Mouse (Mus musculus) CD8-positive naive resting alpha-beta T cell, adult 2 months (primary cell): ENCODE measurements around the gene Lin7b.

Experiments used
- DNase-seq, 2 experiments: peaks; one replicate each; pipeline ENCODE4 v3.0.0; 2022; ENCODE audit warnings: low read depth in 2 of 2, low spot score in 2 of 2

Gene Lin7b

DNA sequence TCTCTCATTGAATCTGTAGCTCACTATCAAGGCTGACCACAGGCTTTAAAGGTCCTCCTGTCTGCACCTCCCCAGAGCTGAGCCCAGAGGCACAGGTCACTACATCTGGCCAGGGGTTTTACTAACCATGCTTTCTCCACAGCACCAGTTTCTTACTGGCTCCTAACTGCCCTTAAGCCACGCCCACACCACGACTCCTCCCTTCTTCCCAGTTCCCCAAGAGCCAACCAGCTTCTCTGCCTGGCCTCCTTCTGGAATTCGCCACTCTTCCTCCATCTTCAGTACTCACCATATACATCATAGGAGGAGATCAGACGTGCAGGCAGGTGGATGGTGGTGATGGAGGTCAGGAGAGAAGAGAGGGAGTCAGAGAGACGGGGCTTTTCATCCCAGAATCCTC lies 17.3 kb downstream of the Lin7b start:
- DNase-seq: no peak

DNA sequence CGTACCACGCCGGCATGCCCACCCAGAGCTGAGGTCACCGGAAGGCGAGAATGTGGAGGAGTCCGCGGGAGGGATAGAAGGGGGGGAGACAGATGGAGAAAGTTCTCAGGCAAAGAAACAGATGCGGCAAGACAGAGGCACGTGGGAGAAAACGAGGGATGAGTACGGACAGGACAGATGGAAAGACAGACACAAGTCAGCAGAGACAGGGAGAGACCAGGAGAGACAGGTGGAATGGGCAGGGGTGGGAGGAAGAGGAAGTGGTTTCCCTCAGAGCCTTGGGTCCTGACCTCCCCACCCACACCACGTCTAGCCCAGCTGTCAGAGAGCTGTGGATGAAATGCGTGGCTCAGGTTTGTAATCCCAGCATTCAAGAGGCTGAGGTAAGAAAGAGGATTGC lies 23.5 kb downstream of the Lin7b start:
- DNase-seq: no peak

DNA sequence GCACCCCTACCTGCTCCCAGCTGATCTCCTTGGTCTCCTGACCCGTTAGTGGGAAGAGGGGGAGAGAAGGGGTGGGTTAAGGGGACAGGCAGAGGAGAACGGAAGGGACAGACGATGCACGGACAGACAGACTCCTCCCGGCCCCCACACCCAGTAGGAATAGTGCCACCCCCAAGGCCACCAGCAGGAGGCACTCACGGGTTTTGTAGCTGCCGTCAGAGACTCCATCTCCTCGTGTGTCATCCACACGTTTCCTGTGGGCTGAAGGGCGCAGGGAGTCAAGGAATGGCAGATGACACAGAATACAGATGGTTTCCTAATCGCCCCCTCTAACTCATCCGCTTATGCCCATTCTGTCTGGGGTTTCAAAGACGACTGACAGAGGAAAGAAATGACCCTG lies 26.8 kb downstream of the Lin7b start:
- no peak for DNase-seq

DNA sequence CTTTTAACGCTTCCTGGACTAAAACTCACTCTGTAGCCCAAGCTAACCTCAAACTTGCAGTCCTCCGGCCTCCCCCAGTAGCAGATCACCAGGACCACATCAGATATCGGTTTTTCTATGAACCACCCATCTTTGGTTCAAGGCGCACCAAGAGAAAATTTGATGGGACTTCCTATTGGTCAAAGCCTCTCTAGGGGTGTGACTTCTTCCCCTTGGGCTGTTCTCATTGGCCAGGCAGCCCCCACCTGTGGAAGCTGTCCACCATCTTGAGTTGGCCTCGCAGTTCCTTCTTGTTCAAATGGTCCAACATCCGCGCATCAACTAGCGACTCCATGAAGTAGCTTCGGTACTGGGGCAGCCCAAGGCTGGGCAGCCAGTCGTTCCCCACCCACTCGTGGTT lies 28.3 kb downstream of the Lin7b start:
- DNase-seq: no peak

DNA sequence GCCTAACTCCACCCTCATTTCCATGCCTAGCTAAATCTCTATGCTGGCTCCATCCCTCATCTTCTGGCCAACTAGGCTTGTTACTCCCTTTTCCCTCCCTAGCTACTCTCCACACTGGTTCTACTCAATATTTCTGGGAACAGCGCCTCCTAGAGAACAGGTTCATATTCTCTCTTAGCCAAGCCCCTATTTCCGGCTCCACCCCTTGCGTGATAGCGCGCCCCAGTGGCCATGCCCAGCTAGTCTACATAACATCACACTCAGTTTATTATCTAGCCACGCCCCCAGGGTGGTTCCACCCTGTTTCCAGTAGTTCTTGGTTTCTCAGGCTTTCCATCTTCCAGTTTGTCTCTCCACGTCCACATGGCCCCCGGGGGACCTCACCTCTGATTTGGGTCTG lies 29.1 kb downstream of the Lin7b start:
- DNase-seq: peak; percentile 75 to 90

DNA sequence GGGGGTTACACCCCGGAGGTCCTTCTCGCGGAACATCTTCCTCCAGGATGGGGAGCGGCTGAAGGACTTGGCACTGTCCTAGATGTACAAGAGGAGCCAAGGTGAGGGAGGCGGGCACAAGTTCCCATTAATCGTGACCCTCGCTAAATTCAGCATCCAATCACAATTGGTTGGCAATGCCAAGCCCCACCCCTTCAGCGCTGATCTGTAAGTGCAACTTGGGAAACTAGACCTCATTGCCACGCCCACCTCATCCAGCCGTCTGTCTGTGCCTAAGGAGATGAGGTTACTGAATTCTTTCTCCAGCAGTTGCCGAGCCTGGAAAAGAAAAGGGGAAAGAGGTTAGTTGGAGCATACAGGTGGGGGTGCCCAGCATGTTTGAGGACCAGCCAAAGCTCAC lies 29.7 kb downstream of the Lin7b start:
- DNase-seq: no peak

DNA sequence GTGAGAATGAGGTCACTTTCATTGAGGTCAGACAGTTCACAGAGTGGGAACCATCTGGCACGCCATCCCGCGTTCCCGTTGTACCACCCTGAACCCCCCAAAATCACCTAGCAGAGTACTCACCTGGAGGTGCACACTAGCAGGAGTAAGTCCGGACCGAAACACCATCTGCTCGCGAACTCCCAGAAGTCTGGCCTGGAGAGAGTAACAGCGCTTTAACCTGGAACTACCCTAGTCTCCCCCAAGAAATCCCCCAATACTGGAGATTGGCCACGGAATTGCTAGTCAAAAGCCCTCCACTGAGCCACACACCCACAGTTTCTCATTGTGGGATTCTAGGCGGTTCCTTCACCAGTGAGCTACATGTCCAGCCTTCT lies 30.3 kb downstream of the Lin7b start:
- DNase-seq: no peak

DNA sequence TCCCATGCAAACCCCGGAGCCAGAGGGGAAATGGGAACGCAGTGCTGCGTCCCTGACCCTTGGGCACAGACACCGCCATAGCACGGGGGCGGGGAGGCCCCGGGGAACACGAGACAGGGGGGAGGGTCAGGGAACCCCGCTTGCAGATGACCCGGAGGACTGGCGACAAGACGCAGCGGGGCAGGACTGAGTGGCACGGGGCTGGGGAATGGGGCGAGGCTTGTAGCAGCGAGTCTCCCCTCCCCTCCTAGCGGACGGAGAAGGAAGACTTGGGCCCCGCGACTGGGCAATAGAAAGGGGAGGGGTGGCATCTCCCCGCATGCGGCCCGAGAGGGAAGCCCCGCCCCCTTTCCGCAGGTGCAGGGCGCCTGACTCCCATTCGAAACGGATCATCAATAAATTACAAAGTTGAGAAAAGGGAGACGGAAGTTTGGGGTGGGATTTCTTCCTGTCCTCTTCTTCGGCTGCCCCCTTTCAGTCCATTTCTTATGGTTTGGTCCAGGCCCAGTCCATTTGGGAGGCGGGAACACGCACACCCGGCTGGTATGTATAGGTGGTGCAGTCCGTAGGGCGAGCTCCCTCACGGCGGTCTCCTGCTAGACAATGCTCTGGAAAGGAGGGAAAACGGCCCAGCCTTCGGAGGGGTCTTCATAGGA lies 30.8 kb downstream of the Lin7b start:
- no peak for DNase-seq

DNA sequence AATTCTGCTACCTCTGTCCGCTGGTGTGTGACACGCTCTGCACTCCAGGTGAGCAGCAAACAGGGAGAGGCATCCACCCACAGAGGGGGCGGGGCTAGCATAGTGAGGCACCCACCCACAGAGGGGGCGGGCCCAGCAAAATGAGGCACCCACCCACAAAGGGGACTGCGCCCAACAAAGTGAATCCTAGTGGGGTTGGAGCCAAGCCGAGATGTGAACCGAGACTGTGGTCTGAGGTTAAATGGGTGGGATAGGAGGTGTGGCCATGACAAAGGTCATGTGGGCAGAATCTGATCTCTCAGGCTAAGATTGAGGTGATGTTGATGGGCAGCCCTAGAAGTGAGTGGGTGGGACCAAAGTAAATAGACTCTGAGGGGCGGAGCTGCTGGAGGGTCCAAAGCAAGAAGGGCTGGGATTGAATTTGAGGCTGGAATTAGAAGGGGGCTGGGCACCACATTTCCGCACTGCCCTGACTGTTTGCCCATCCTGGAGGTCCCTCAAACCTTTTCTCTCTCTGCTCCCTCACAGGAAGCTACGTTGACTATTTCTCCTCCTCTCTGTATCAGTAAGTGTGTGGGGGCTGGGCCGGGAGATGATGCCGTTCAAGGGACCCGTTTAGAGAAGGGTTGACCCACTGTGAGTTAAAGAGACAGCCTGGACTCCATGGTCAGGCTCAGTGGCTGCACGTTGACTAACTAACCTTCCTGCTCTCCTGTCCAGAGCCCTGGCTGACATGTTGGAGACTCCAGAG lies 32.0 kb downstream of the Lin7b start:
- peak; percentile 24 to 52 for DNase-seq

DNA sequence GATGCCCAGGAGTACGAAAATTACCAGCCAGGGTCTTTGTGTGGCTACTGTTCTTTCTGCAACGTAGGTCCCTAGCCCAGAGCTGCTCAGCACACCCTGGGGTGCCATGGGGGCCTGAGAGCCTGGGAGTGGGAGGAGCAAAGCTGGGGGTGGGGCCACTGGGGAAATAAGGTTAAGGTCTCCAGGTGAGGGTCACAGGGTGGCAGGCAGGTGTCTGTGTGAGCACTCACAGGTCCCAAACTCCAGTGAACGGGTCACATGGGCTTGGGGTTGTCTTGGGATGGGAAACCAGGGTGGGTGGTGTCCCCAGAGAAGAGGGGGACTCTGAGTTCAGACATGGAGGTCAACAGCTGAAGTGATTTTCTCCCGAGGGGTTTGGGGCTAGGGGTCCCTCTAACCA lies 32.9 kb downstream of the Lin7b start:
- no peak for DNase-seq

DNA sequence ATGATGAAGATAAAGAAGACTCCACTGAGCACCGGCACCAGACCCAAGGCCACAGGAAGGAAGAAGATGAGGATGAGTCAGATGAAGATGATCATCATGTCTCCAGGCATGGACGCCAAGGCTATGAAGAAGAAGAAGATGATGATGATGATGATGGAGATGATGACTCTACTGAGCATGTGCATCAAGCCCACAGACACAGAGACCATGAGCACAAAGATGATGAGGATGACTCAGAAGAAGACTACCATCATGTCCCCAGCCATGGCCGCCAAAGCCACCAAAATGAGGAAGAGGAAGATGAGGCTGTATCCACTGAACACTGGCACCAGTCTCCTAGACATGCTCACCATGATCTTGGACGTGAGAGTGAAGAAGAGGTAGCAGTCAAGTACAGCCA lies 34.1 kb downstream of the Lin7b start:
- no peak for DNase-seq

DNA sequence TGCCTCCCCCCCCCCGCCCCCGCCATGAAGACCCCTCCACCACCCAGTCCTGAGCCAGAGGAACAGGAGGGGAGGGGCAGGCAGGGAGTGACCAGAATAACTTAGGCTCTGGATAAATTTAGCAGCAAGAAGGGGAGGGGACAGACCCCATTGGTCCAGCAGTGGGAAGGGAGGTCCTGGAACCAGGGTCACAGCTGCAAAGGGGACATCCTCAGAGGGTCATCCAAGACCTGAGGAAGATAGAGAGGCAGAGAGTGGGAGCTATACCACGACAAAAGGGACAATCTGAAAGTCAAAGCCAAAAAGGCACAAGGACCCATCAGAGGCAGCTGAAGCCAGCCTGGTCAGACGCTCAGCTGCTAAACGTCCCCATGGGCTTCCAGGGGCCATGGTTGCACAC lies 35.3 kb downstream of the Lin7b start, which contains the start of gene Hrc:
Gene Hrc, plus strand, starts transcription at position 235 of the 400 bp plus-strand sequence.
- DNase-seq: no peak

DNA sequence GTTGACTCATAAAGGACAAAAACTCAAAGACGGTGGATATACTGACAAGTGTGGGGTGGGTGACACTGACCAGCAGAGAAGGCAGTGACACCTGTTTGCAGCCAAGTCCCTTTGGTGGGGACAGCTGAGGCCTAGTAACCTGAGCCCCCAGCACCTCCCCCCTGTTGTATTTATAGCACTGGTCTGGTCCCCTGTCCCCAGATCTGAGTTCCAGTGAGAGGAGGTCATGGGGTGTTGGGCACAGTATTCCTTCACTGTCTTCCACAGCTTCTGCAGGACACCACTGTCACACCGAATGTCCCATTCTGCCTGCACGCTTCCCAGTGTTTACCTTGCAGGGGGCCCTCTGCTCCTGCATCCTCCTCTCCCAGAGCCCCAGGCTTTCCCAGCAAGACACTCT lies 35.8 kb downstream of the Lin7b start:
- DNase-seq: no peak

DNA sequence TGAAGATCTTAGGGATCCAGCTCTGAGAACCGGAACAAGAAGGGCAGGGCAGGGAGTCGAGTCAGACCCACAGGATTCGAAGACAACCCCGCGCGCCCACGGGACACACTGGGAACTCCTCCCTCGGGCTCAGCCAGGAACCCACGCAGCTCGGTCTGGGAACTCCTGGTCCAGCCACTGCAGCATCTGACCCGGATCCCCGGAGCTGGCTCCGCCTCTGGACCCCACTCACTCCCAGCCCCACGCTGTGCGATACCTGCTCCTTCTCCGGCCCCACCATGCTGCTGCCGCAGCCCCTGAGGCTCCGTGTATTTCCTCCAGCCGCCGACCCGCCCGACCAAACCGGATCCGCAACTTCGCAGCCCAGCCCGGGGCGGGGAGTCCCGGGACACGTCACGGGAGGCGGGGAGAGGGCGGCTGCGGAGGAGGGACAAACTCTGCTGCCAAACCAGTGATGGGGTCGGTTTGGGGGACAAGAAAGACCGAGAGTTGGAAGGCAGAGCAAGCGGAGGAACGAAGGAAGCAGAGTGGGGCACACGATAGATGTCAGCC lies 36.9 kb downstream of the Lin7b start, which contains the start of gene Trpm4:
Gene Trpm4, minus strand, starts transcription at position 350 of the 552 bp plus-strand sequence.
- peak; percentile 77 to 82 for DNase-seq

DNA sequence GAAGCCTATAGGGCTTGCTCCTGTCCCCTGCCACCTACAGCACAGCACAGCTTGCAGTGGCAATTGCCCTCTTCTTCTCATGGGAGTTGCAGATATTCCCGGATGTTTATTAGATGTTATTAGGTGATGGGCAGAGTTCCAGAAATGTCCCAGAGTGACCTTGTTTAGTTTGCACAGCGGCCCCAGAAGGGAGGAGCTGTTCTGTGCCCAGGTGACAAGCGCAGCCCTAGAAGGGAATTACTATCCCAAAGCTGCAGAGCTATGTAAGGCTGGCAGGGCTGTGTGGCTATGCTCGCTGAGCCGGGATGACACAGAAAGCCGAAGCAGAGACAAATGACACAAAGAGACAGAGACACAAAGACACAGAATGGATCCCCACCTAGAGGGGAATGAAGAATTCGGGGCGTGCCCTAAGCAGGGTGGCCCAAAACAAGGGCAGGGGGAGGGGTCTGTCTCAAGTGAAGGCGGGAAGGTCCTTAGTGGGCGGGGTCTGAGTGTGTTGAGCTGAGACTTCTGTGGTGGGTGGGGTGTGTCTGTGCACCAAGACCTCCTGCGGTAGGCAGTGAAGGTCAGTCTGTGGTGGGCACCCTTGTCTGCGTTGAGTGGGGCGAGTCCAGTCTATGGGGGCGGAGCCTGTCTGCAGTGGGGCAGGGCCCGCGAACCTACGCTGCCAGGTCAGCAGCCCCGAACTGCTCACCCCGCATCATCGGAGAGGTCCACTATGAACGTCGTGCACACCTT lies 37.5 kb downstream of the Lin7b start:
- DNase-seq: no peak

DNA sequence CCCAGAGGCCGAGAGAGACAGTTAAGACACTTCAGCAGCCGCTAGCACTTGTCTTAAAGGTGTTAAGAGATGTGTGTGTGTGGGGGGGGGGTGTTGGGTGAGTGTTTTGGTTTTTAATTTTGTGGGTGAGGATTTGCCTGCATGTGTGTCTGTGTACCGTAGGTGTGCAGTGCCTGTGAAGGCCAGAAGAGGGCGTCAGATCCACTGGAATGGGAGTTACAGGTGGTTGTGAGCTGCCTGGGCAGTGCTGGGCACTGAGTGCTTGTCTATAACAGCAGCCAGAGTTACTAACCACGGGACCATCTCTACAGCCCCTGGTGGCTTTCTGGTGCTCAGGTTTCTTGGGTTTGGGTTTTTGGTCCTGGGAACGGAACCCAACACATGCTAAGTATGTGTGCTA lies 38.9 kb downstream of the Lin7b start:
- no peak for DNase-seq

DNA sequence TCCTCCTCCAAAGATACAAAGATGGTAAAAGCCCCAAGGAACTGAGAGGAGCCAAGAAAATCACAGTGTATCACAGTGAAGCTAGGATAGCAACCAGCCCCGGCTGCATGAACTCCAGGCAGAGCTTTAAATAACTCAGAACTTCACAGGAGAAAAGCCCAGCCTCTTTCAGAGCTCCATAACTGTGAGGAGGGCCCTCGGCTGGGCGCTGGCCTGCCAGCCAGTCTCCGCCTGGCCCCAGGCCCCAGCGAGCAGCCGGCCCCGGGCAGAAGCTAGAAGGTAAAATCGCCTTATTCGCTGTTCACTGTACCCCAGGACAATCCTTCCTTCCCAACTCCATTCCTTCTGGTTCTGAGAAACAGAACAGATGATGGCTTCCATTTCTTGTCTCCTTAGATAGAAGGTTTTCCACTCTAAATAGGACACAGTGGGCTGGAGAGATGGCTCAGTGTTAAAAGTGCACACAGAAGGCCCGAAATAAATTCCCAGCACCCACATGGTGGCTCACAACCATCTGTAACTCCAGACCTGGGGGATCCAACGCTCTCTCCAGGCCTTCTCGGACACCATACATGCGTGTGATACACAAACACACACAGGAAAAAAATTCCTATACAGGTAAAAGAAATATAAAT lies 41.4 kb downstream of the Lin7b start:
- no peak for DNase-seq

DNA sequence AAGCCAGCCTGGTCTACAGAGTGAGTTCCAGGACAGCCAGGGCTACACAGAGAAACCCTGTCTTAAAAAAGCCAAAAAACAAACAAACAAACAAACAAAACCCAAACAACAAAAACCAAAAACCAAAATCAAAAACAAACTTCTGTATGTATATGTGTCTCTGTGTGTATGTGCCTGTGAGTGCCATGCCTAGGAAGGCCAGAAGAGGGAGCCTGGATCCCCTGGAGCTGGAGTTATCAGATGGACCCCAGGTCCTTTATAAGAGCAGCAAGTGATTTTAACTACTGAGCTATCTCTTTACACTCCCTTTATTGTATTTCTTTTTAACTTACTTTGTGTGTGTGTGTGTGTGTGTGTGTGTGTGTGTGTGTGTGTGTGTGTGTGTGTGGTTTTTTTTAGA lies 44.6 kb downstream of the Lin7b start:
- DNase-seq: no peak

DNA sequence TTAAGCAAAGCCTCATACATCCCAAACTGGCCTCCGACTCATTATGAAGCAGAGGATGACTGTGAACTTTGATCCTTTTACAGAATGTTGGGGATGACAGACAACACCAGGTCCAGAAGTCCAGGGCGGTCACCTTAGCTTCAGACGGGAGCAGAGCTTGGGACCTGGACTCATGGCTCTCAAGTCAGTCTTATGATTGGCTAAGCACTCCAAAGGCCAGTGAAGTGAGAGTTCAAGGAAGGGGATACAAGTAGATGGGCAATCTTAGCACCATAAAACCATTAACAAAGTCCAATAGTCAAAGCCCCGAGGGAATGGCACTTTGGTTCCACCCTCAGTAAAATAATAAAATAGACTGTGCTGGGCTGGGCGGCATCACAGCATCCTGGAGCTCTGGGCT lies 47.3 kb downstream of the Lin7b start:
- no peak for DNase-seq

DNA sequence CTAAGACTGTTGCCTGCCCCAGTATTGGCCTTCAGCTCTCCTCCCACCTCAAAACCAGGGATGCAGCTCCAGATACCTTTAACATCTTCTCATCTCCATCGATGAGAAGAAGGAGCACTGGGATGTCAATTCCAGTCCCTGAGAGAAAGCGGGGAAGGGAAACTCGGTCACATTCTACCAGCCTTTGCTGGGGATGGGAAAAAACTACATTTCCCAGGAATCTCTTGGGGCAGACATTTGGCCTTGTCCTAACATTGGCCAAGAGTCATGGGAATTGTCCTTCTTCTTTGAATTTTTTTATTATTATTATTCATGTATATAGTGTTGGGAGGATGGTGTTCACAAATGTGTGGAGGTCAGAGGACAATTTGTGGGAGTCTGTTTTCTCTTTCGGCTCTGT lies 48.1 kb downstream of the Lin7b start:
- no peak for DNase-seq
